In genomic region chr5:106589670-106590069, GRCm38 (mm10) we compare ENCODE assay signal across 30 mouse cellular contexts. TPM values are rescaled to one million over a fixed set of nuclear protein-coding genes. Genes with fewer than 3 reads are reported as not detected.
DNase-seq lines count a peak whose midpoint lies in the region; ATAC-seq lines count a peak whose summit lies in the region.
"Had no signal": no experiment of that assay in that cellular context is flagged by ENCODE, and none has a peak within 500 bp of the region (broad histone marks: within the 10 kb centered on the region; RNA-seq: fewer than 3 reads in every experiment).

No protein-coding gene starts in this region.

- no peaks in the 10 kb centered on the region for H3K4me1 ChIP-seq in kidney, embryonic 16.5 days (ENCODE audit: insufficient read depth, low read length)
- H3K4me1 ChIP-seq: embryonic facial prominence, embryonic 10.5 days; forebrain, embryonic 12.5 days; hindbrain, embryonic 15.5 days; intestine, embryonic 15.5 days; liver, embryonic 15.5 days; neural tube, embryonic 15.5 days; stomach, embryonic 15.5 days had no signal

- DNase-seq in kidney, postnatal 25 days: peak; percentile 7 to 48
- DNase-seq in CD4-positive helper T cell, adult 2 months (ENCODE audit: low read depth, low spot score): peak; percentile 6
- DNase-seq in NIH3T3 (ENCODE audit: low read depth): peak; percentile 29
- DNase-seq in splenic B cell, adult 2 months (ENCODE audit: low read depth, low spot score): peak; percentile 11
- DNase-seq in left cerebral cortex, postnatal 14 days (ENCODE audit: low spot score in 2 of 2): no peak
- DNase-seq in c-Kit-positive CD71-positive TER-119-positive erythroid progenitor cells, embryonic 14.5 days (ENCODE audit: low spot score): no peak
- DNase-seq: adrenal gland, postnatal 14 days; cerebellum, adult 11-12 months; heart, adult 2 months; heart, postnatal 36 days; midbrain, embryonic 14.5 days; right cerebral cortex, postnatal 14 days; spleen, adult 18-20 months had no signal

- 80% methylated on average over 11 of the region's 11 CpGs for WGBS in kidney, embryonic 16.5 days

- H3K27me3 ChIP-seq in kidney, embryonic 16.5 days (ENCODE audit: insufficient read depth, low read length): no peaks in the 10 kb centered on the region
- H3K27me3 ChIP-seq in splenic B cell, adult 2 months (ENCODE audit: control insufficient read depth, insufficient read depth, low read length, poor library complexity, severe bottlenecking): no peaks in the 10 kb centered on the region
- H3K27me3 ChIP-seq: hindbrain, embryonic 15.5 days; intestine, embryonic 15.5 days; liver, embryonic 15.5 days; neural tube, embryonic 15.5 days; stomach, embryonic 15.5 days had no signal

- no peak overlapping the region for H3K9ac ChIP-seq in kidney, embryonic 16.5 days (replicated peaks; ENCODE audit: low read length)
- H3K9ac ChIP-seq: forebrain, embryonic 12.5 days; hindbrain, embryonic 15.5 days; intestine, embryonic 15.5 days; liver, embryonic 15.5 days; neural tube, embryonic 15.5 days; stomach, embryonic 15.5 days had no signal

- no peak overlapping the region for H3K4me3 ChIP-seq in kidney, embryonic 16.5 days (ENCODE audit: low read length)
- H3K4me3 ChIP-seq: embryonic facial prominence, embryonic 10.5 days; forebrain, embryonic 12.5 days; heart, adult 2 months; hindbrain, embryonic 15.5 days; intestine, embryonic 15.5 days; liver, embryonic 15.5 days; neural tube, embryonic 15.5 days; stomach, embryonic 15.5 days had no signal

- intact Hi-C loops in left cerebral cortex, postnatal 14 days (cut with DNase I): no loop called here

- no peaks in the 10 kb centered on the region for H3K9me3 ChIP-seq in kidney, embryonic 16.5 days (ENCODE audit: low read length)
- H3K9me3 ChIP-seq: embryonic facial prominence, embryonic 10.5 days; forebrain, embryonic 12.5 days; hindbrain, embryonic 15.5 days; intestine, embryonic 15.5 days; liver, embryonic 15.5 days; neural tube, embryonic 15.5 days; stomach, embryonic 15.5 days had no signal

- no peak for ATAC-seq in kidney, embryonic 16.5 days (ENCODE audit: low FRiP score, low TSS enrichment)
- ATAC-seq: activated CD4-positive, CD25-positive, alpha-beta regulatory T cell, adult 4 months; intestine, embryonic 15.5 days had no signal

- H3K27ac ChIP-seq in kidney, embryonic 16.5 days (ENCODE audit: low read length): no peak overlapping the region
- H3K27ac ChIP-seq: embryonic facial prominence, embryonic 10.5 days; forebrain, embryonic 12.5 days; heart, adult 2 months; hindbrain, embryonic 15.5 days; intestine, embryonic 15.5 days; liver, embryonic 15.5 days; neural tube, embryonic 15.5 days; stomach, embryonic 15.5 days had no signal

- H3K4me2 ChIP-seq in kidney, embryonic 16.5 days (replicated peaks; ENCODE audit: low read depth, low read length): no peak overlapping the region
- H3K4me2 ChIP-seq: forebrain, embryonic 12.5 days; hindbrain, embryonic 15.5 days; intestine, embryonic 15.5 days; liver, embryonic 15.5 days; neural tube, embryonic 15.5 days; stomach, embryonic 15.5 days had no signal

- H3K36me3 ChIP-seq in kidney, embryonic 16.5 days (ENCODE audit: insufficient read depth, low read length): peaks cover 5% of the 10 kb centered on the region; the same call in 1 of the 2 replicates
- H3K36me3 ChIP-seq in splenic B cell, adult 2 months (ENCODE audit: control insufficient read depth, insufficient read depth, low read length, poor library complexity, severe bottlenecking): no peaks in the 10 kb centered on the region
- H3K36me3 ChIP-seq: stomach, embryonic 15.5 days had no signal

RNA-seq across cellular contexts. Expression of gene Gm17304, which starts 19.2 kb away (rescaled TPM):
- polyA plus RNA-seq in kidney, embryonic 16.5 days (2015; fragmentation: Nextera tagmentation; extraction: Ambion mirVana): not detected in 2 replicates
- total RNA-seq in left cerebral cortex, postnatal 14 days (2021): not detected
- total RNA-seq: adrenal gland, postnatal 14 days; gastrocnemius, adult 8-10 months; heart, adult 2 months; heart, postnatal 36 days; layer of hippocampus, postnatal 25 days; left cerebral cortex, postnatal 10 days; megakaryocyte progenitor cell, adult 5-6 weeks had no signal
- polyA plus RNA-seq: activated CD4-positive, CD25-positive, alpha-beta regulatory T cell, adult 4 months; embryonic facial prominence, embryonic 10.5 days; forebrain, embryonic 12.5 days; frontal cortex, adult 2 months; heart, adult 2 months; heart, embryonic 14.5 days; hindbrain, embryonic 15.5 days; intestine, embryonic 15.5 days; limb, embryonic 14.5 days; liver, embryonic 15.5 days; lung, embryonic 16.5 days; midbrain, embryonic 14.5 days; neural tube, embryonic 15.5 days; stomach, embryonic 15.5 days had no signal

Comparison
In these comparisons a context has a peak if more than half of its experiments do, and no peak if none do; other contexts are left out.
1. DNase-seq: peak in kidney, postnatal 25 days (2 of 2), CD4-positive helper T cell, adult 2 months (single experiment), NIH3T3 (single experiment) and splenic B cell, adult 2 months (single experiment); none in left cerebral cortex, postnatal 14 days (0 of 2) and c-Kit-positive CD71-positive TER-119-positive erythroid progenitor cells, embryonic 14.5 days (single experiment).